Mouse (Mus musculus): Measurements from ENCODE around the gene S100a6. TPM values are rescaled to one million over a fixed set of nuclear protein-coding genes. Genes with fewer than 3 reads are reported as not detected.

Gene S100a6
- polyA plus RNA-seq, 1 experiment from 2014 or later = 3,685 TPM

GRCm38 (mm10) chr3:90608223-90608622, 4.5 kb upstream of the S100a6 start, which contains the start of gene S100a5:
Gene S100a5, plus strand, starts transcription at chr3:90608523.
- Histone ChIP-seq H3K36me3 (ENCODE audit: control insufficient read depth, insufficient read depth, low read length) (no peaks in the 10 kb centered on the region), H3K4me1 (replicated peaks; ENCODE audit: control insufficient read depth, insufficient read depth) (peaks cover 10% of the 10 kb centered on the region), H3K27me3 (ENCODE audit: control insufficient read depth, insufficient read depth, low read length) (no peaks in the 10 kb centered on the region), H3K9ac (ENCODE audit: low read length) (no peak within 1 kb of the TSS), H3K9me3 (ENCODE audit: control insufficient read depth, low read length) (no peaks in the 10 kb centered on the region), H3K4me3 (ENCODE audit: low read depth, low read length) (no peak within 1 kb of the TSS), H3K27ac (replicated peaks) (0 out of 2 replicates have a peak within 1 kb of the TSS, but pooled peaks have one; percentile 20), H3K4me2 (replicated peaks; ENCODE audit: low read depth) (no peak within 1 kb of the TSS)
- WGBS = 55% methylated on average over 3 of the region's 3 CpGs
- TF ChIP-seq CTCF (IDR thresholded peaks at IDR 0.05; ENCODE audit: low read depth) (no peak), EP300 (optimal IDR thresholded peaks at IDR 0.05) (no peak)
- no peak for ATAC-seq (ENCODE audit: low FRiP score, low TSS enrichment)
- no peak for DNase-seq (ENCODE audit: low spot score)

DNA sequence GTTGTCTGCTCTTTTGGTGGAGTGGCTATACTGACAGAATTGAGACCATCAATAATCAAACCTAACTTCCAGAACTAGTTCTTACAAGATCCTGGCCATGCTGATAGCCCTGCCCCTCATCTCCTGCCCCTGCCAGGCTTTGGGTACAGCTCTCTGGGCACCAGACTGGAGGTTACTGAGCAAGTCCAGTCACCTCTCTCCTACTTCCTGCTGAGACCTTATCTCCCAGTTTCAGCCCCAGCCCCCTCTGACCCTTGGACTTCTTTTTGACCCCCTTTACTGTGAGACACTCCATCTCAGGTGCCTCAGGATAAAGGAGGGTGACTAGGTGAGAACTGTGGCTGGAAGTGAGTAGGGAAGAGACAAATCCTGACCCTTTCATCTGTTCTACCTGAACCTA, 3.6 kb upstream of the S100a6 start:
- H3K4me1 ChIP-seq (replicated peaks; ENCODE audit: control insufficient read depth, insufficient read depth) = peaks cover 11% of the 10 kb centered on the region
- H3K9me3 ChIP-seq (ENCODE audit: control insufficient read depth, low read length) = no peaks in the 10 kb centered on the region
- H3K4me3 ChIP-seq (ENCODE audit: low read depth, low read length) = no peak overlapping the region
- ATAC-seq (ENCODE audit: low FRiP score, low TSS enrichment) (peak; percentile 49), DNase-seq (ENCODE audit: low spot score) (peak; percentile 59)
- no peak overlapping the region for H3K4me2 ChIP-seq (replicated peaks; ENCODE audit: low read depth)
- TF ChIP-seq EP300 (optimal IDR thresholded peaks at IDR 0.05) = no peak
- TF ChIP-seq CTCF (IDR thresholded peaks at IDR 0.05; ENCODE audit: low read depth) = no peak
- H3K27ac ChIP-seq (replicated peaks) = 0 out of 2 replicates have a peak overlapping the region, but pooled peaks have one; percentile 20
- no peaks in the 10 kb centered on the region for H3K36me3 ChIP-seq (ENCODE audit: control insufficient read depth, insufficient read depth, low read length)
- no peaks in the 10 kb centered on the region for H3K27me3 ChIP-seq (ENCODE audit: control insufficient read depth, insufficient read depth, low read length)
- H3K9ac ChIP-seq (ENCODE audit: low read length) = no peak overlapping the region

DNA sequence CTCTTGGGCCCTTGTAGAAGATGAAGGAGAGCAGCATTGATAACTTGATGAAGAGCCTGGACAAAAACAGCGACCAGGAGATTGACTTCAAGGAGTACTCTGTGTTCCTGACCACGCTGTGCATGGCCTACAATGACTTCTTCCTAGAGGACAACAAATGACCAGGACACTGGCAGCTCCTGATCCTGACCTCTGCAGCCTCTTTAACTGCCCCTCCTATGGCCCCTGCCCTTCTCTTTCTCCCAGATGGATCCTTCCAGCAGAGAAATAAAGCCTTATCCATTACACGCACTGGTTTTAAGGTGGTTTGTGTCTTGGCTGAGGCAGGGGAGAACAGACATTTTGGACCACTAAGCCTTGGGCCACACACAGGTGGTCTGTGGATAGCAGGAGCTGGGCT, 1.2 kb upstream of the S100a6 start:
- no peak overlapping the region for H3K4me2 ChIP-seq (replicated peaks; ENCODE audit: low read depth)
- H3K4me1 ChIP-seq (replicated peaks; ENCODE audit: control insufficient read depth, insufficient read depth) = peaks cover 5% of the 10 kb centered on the region
- H3K27ac ChIP-seq (replicated peaks) = 0 out of 2 replicates have a peak overlapping the region, but pooled peaks have one; percentile 4
- TF ChIP-seq EP300 (optimal IDR thresholded peaks at IDR 0.05) (no peak), CTCF (IDR thresholded peaks at IDR 0.05; ENCODE audit: low read depth) (no peak)
- no peaks in the 10 kb centered on the region for H3K9me3 ChIP-seq (ENCODE audit: control insufficient read depth, low read length)
- no peak overlapping the region for H3K4me3 ChIP-seq (ENCODE audit: low read depth, low read length)
- ATAC-seq (ENCODE audit: low FRiP score, low TSS enrichment) (no peak), DNase-seq (ENCODE audit: low spot score) (no peak)
- 89% methylated on average over 3 of the region's 3 CpGs for WGBS
- H3K9ac ChIP-seq (ENCODE audit: low read length) = 0 out of 2 replicates have a peak overlapping the region, but pooled peaks have one; percentile 8
- H3K27me3 ChIP-seq (ENCODE audit: control insufficient read depth, insufficient read depth, low read length) = no peaks in the 10 kb centered on the region
- no peaks in the 10 kb centered on the region for H3K36me3 ChIP-seq (ENCODE audit: control insufficient read depth, insufficient read depth, low read length)

DNA sequence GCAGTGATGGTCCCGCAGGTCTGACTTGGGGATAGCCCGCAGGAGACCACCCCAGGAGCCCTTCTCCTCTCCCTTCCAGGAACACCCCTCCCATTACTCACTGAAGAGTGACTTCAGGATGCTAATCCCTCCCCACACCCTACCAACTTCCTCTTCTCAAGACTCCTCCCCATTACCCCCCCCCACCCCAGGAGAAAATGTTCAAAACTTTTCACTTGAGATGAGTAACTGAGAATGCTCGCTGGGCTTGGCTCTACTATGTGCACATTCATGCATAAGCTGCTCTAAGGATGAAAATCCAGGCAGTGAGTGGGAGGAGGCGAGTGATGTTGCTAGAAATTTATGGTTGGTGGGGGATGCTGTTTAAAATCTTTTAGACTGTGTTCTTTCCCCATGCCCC, 621 bp upstream of the S100a6 start:
- H3K27ac ChIP-seq (replicated peaks) = peak overlapping the region; percentile 92
- no peaks in the 10 kb centered on the region for H3K9me3 ChIP-seq (ENCODE audit: control insufficient read depth, low read length)
- H3K4me2 ChIP-seq (replicated peaks; ENCODE audit: low read depth) = no peak overlapping the region; the same call in 1 of the 2 replicates
- H3K9ac ChIP-seq (ENCODE audit: low read length) = 0 out of 2 replicates have a peak overlapping the region, but pooled peaks have one; percentile 8
- peaks cover 5% of the 10 kb centered on the region for H3K4me1 ChIP-seq (replicated peaks; ENCODE audit: control insufficient read depth, insufficient read depth)
- DNase-seq (ENCODE audit: low spot score) (no peak), ATAC-seq (ENCODE audit: low FRiP score, low TSS enrichment) (no peak)
- H3K27me3 ChIP-seq (ENCODE audit: control insufficient read depth, insufficient read depth, low read length) = no peaks in the 10 kb centered on the region
- H3K4me3 ChIP-seq (ENCODE audit: low read depth, low read length) = no peak overlapping the region
- WGBS = 49% methylated on average over 4 of the region's 4 CpGs
- H3K36me3 ChIP-seq (ENCODE audit: control insufficient read depth, insufficient read depth, low read length) = no peaks in the 10 kb centered on the region
- no peak for TF ChIP-seq CTCF (IDR thresholded peaks at IDR 0.05; ENCODE audit: low read depth)
- TF ChIP-seq EP300 (optimal IDR thresholded peaks at IDR 0.05) = no peak

- Histone ChIP-seq H3K4me3 (ENCODE audit: low read depth, low read length) (peak overlapping the region; percentile 46), H3K9ac (ENCODE audit: low read length) (peak overlapping the region; percentile 76), H3K27ac (replicated peaks) (peak overlapping the region; percentile 92), H3K9me3 (ENCODE audit: control insufficient read depth, low read length) (no peaks in the 10 kb centered on the region), H3K4me2 (replicated peaks; ENCODE audit: low read depth) (peak overlapping the region; percentile 64), H3K27me3 (ENCODE audit: control insufficient read depth, insufficient read depth, low read length) (no peaks in the 10 kb centered on the region), H3K36me3 (ENCODE audit: control insufficient read depth, insufficient read depth, low read length) (no peaks in the 10 kb centered on the region), H3K4me1 (replicated peaks; ENCODE audit: control insufficient read depth, insufficient read depth) (peaks cover 5% of the 10 kb centered on the region)
- WGBS = 52% methylated on average over 7 of the region's 7 CpGs
- TF ChIP-seq CTCF (IDR thresholded peaks at IDR 0.05; ENCODE audit: low read depth) (no peak), EP300 (optimal IDR thresholded peaks at IDR 0.05) (no peak)
- 0 out of 2 replicates have a peak, but pooled peaks have one; percentile 5 for ATAC-seq (ENCODE audit: low FRiP score, low TSS enrichment)
- DNase-seq (ENCODE audit: low spot score) = no peak
Observed at GRCm38 (mm10) chr3:90613461-90614147, 922 bp downstream of the S100a6 start.

DNA sequence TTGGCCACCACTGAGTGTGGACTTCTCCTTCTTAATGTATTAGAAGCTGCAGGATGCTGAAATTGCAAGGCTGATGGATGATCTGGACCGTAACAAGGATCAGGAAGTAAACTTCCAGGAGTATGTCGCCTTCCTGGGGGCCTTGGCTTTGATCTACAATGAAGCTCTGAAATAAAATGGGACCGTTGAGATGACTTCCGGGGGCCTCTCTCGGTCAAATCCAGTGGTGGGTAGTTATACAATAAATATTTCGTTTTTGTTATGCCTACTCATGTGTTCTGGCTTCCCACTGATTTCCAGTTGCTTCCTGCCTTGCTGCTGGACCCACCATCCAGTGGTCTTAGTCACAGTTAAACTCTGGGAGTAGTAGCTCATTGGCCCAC, 1.5 kb downstream of the S100a6 start:
- H3K4me1 ChIP-seq (replicated peaks; ENCODE audit: control insufficient read depth, insufficient read depth) = peaks cover 5% of the 10 kb centered on the region
- H3K27me3 ChIP-seq (ENCODE audit: control insufficient read depth, insufficient read depth, low read length) = no peaks in the 10 kb centered on the region
- peak overlapping the region; percentile 76 for H3K9ac ChIP-seq (ENCODE audit: low read length)
- TF ChIP-seq CTCF (IDR thresholded peaks at IDR 0.05; ENCODE audit: low read depth) = no peak
- TF ChIP-seq EP300 (optimal IDR thresholded peaks at IDR 0.05) = no peak
- peak overlapping the region; percentile 46 for H3K4me3 ChIP-seq (ENCODE audit: low read depth, low read length)
- H3K9me3 ChIP-seq (ENCODE audit: control insufficient read depth, low read length) = no peaks in the 10 kb centered on the region
- peak overlapping the region; percentile 64 for H3K4me2 ChIP-seq (replicated peaks; ENCODE audit: low read depth)
- ATAC-seq (ENCODE audit: low FRiP score, low TSS enrichment) (no peak), DNase-seq (ENCODE audit: low spot score) (no peak)
- no peaks in the 10 kb centered on the region for H3K36me3 ChIP-seq (ENCODE audit: control insufficient read depth, insufficient read depth, low read length)
- WGBS = 70% methylated on average over 6 of the region's 6 CpGs
- H3K27ac ChIP-seq (replicated peaks) = peak overlapping the region; percentile 92

All from stomach, postnatal 0 days (tissue).